Mouse (Mus musculus) forebrain, embryonic 10.5 days (tissue): ENCODE data around the gene Dnm1. TPM values are rescaled to one million over a fixed set of nuclear protein-coding genes. Genes with fewer than 3 reads are reported as not detected.

Source experiments
- DNase-seq: peaks from one replicate; pipeline ENCODE4 v3.0.0-alpha.2; 2017; ENCODE audit warnings: low spot score; ENCODE audit errors: extremely low spot score
- H3K27ac ChIP-seq: fragments of 300-500 bp; sonication (generic); 2 replicates; pipeline ENCODE4 v1.5.1; 2016; ENCODE audit warnings: mild to moderate bottlenecking
- H3K27me3 ChIP-seq: fragments of 300-500 bp; sonication (generic); 2 replicates; pipeline ENCODE4 v1.6.1; 2016; ENCODE audit warnings: mild to moderate bottlenecking; ENCODE audit not compliant: poor library complexity, severe bottlenecking
- H3K36me3 ChIP-seq: fragments of 300-500 bp; sonication (generic); replicated peaks from 2 replicates; pipeline ENCODE4 v1.6.1; 2016; ENCODE audit warnings: mild to moderate bottlenecking, moderate library complexity
- H3K4me1 ChIP-seq: fragments of 300-500 bp; sonication (generic); 2 replicates; pipeline ENCODE4 v1.6.1; 2016
- H3K4me3 ChIP-seq: fragments of 300-500 bp; sonication (generic); 2 replicates; pipeline ENCODE4 v1.5.1; 2016; ENCODE audit warnings: mild to moderate bottlenecking, moderate library complexity
- H3K9me3 ChIP-seq: fragments of 300-500 bp; sonication (generic); 2 replicates; pipeline ENCODE4 v1.6.1; 2016; ENCODE audit warnings: mild to moderate bottlenecking, moderate library complexity
- WGBS: fragments of 180-500 bp; shearing (Covaris S2); methylation state at CpG from one replicate; pipeline ENCODE4 v1.1.7; 2016; 5-methylcytosine and 5-hydroxymethylcytosine counted together
- microRNA-seq: library from miRNA; unstranded; fragments of <30 nt; microRNA quantifications from one replicate; pipeline ENCODE4, GENCODE M21; 2017
- polyA plus RNA-seq: library from polyadenylated mRNA; unstranded; fragments of >200 nt; fragmentation: Nextera tagmentation; extraction: Ambion mirVana; gene quantifications from 2 replicates; pipeline ENCODE4 v1.2.1, GENCODE M21; 2016

Dnm1 gene
- polyA plus RNA-seq, 1 experiment from 2014 or later = 9.7 TPM

- Histone ChIP-seq H3K4me1 (peaks cover 20% of the 10 kb centered on the region), H3K36me3 (peaks cover 43% of the 10 kb centered on the region), H3K4me3 (peak overlapping the region; percentile 90), H3K9me3 (no peaks in the 10 kb centered on the region), H3K27ac (peak overlapping the region; percentile 91), H3K27me3 (no peaks in the 10 kb centered on the region)
- no peak for DNase-seq
- WGBS = 67% methylated on average over 6 of the region's 6 CpGs
Observed at GRCm38 (mm10) chr2:32258887-32259533, 94.1 kb downstream of the Dnm1 start.

Small RNAs within 50 kb of the gene (microRNA-seq; reads per million reads assigned to microRNA genes)
- gene Gm23363 (not detected), gene Mir199b (614 reads per million, percentile 69 among the genes with 10 or more reads in this experiment)

Other genes with a start within 250 kb of the Dnm1 start
- 48.2 and 50.1 TPM in 2 replicates for gene Prrc2b, start 202.3 kb downstream of the Dnm1 start, polyA plus RNA-seq
- 26.6 and 29.7 TPM in 2 replicates for gene Pomt1, start 116.7 kb downstream of the Dnm1 start, polyA plus RNA-seq
- 83.6 and 91.4 TPM in 2 replicates for gene Uck1, start 93.2 kb downstream of the Dnm1 start, polyA plus RNA-seq
- 16.6 and 17.4 TPM in 2 replicates for gene Golga2, start 66.0 kb downstream of the Dnm1 start, polyA plus RNA-seq
- 529 and 531 TPM in 2 replicates for gene Swi5, start 65.3 kb downstream of the Dnm1 start, polyA plus RNA-seq
- gene Ciz1, start 1.0 kb downstream of the Dnm1 start, polyA plus RNA-seq = 57.7 and 70.3 TPM in 2 replicates
- gene 1110008P14Rik, start 28.6 kb upstream of the Dnm1 start, polyA plus RNA-seq = 36.3 and 37.5 TPM in 2 replicates
- not detected in 2 replicates for gene Lcn2, start 34.9 kb upstream of the Dnm1 start, polyA plus RNA-seq
- 23.8 and 26.4 TPM in 2 replicates for gene Ptges2, start 42.6 kb upstream of the Dnm1 start, polyA plus RNA-seq
- 6.6 and 6.7 TPM in 2 replicates for gene Naif1, start 97.1 kb upstream of the Dnm1 start, polyA plus RNA-seq
- 25.0 and 26.3 TPM in 2 replicates for gene Slc25a25, start 98.1 kb upstream of the Dnm1 start, polyA plus RNA-seq
- 7.3 and 7.8 TPM in 2 replicates for gene Fam102a, start 182.0 kb upstream of the Dnm1 start, polyA plus RNA-seq
- 104 and 105 TPM in 2 replicates for gene Dpm2, start 217.5 kb upstream of the Dnm1 start, polyA plus RNA-seq
- gene Pip5kl1, start 221.5 kb upstream of the Dnm1 start, polyA plus RNA-seq = 1.8 TPM in 2 replicates
- gene 9430097D07Rik, start 222.3 kb upstream of the Dnm1 start, polyA plus RNA-seq = 0.19 and 0.30 TPM in 2 replicates
- 15.7 and 17.6 TPM in 2 replicates for gene St6galnac4, start 233.8 kb upstream of the Dnm1 start, polyA plus RNA-seq
- gene St6galnac6, start 246.4 kb upstream of the Dnm1 start, polyA plus RNA-seq = 13.3 and 13.8 TPM in 2 replicates